Mouse (Mus musculus) liver, embryonic 14.5 days (tissue): ENCODE measurements around the gene Podxl. TPM values are rescaled to one million over a fixed set of nuclear protein-coding genes. Genes with fewer than 3 reads are reported as not detected.

Experiments used
- ATAC-seq: fragments of 200-750 bp; cut with Nextera tagmentation; 2 replicates; pipeline ENCODE4 v1.8.0; 2017; ENCODE audit warnings: moderate number of reproducible peaks, mild to moderate bottlenecking, moderate library complexity; ENCODE audit not compliant: insufficient read depth
- DNase-seq, 3 experiments: peaks; one replicate each; pipeline ENCODE4 v3.0.0-alpha.2; 2012 to 2013; ENCODE audit warnings: low read depth in 3 of 3, low spot score in 3 of 3
- H3K27ac ChIP-seq: fragments of 300-500 bp; sonication (generic); 2 replicates; pipeline ENCODE4 v1.5.1; 2014; ENCODE audit warnings: moderate library complexity, mild to moderate bottlenecking, control low read depth, inconsistent platforms
- H3K27me3 ChIP-seq: fragments of 300-500 bp; sonication (generic); 2 replicates; pipeline ENCODE4 v1.6.1; 2014; ENCODE audit warnings: mild to moderate bottlenecking, low read length, moderate library complexity; ENCODE audit not compliant: control insufficient read depth, insufficient read depth
- H3K36me3 ChIP-seq: fragments of 300-500 bp; sonication (generic); replicated peaks from 2 replicates; pipeline ENCODE4 v1.6.1; 2014; ENCODE audit warnings: low read depth; ENCODE audit not compliant: control insufficient read depth, insufficient read depth
- H3K4me1 ChIP-seq, 2 experiments: fragments of 200-500 bp in 1 of 2; fragments of 300-500 bp in 1 of 2; sonication (generic) in 1 of 2; replicated peaks; 2 replicates each; pipeline ENCODE4 v1.6.1; 2012 to 2014; ENCODE audit warnings: antibody characterized with exemption in 1 of 2, inconsistent platforms in 1 of 2, low read length in 1 of 2; ENCODE audit not compliant: control insufficient read depth in 2 of 2, insufficient read depth in 2 of 2
- H3K4me2 ChIP-seq: fragments of 300-500 bp; sonication (generic); 2 replicates; pipeline ENCODE4 v1.6.1; 2014; ENCODE audit warnings: low read depth, mild to moderate bottlenecking, control low read depth, moderate library complexity
- H3K4me3 ChIP-seq, 2 experiments: fragments of 200-500 bp in 1 of 2; fragments of 300-500 bp in 1 of 2; sonication (generic) in 1 of 2; 2 replicates each; pipeline ENCODE4 v1.5.1; 2012 to 2014; ENCODE audit warnings: low read depth in 2 of 2, low read length in 2 of 2, mild to moderate bottlenecking in 2 of 2, control low read depth in 1 of 2, inconsistent platforms in 1 of 2, moderate library complexity in 1 of 2; ENCODE audit not compliant: insufficient read depth in 1 of 2
- H3K9ac ChIP-seq: fragments of 300-500 bp; sonication (generic); replicated peaks from 2 replicates; pipeline ENCODE4 v1.6.1; 2014; ENCODE audit warnings: mild to moderate bottlenecking, control low read depth, moderate library complexity
- H3K9me3 ChIP-seq: fragments of 300-500 bp; sonication (generic); 2 replicates; pipeline ENCODE4 v1.6.1; 2016; ENCODE audit warnings: low read length, mixed read lengths; ENCODE audit not compliant: control insufficient read depth
- CTCF ChIP-seq: IDR thresholded peaks from 2 replicates; pipeline ENCODE4 v1.5.1; 2016; ENCODE audit warnings: antibody characterized with exemption, low read depth, control low read depth
- EP300 ChIP-seq: IDR thresholded peaks from 2 replicates; pipeline ENCODE4 v1.6.1; 2016; ENCODE audit warnings: antibody characterized with exemption, low read depth
- WGBS: fragments of 180-500 bp; shearing (Covaris S2); extraction: QIAGEN DNeasy Blood & Tissue Kit; methylation state at CpG from one replicate; pipeline ENCODE4 v1.1.7; 2014; ENCODE audit not compliant: insufficient replicate concordance; 5-methylcytosine and 5-hydroxymethylcytosine counted together
- polyA plus RNA-seq, 2 experiments: library from polyadenylated mRNA; depleted of rRNA in 1 of 2; stranded (reverse) in 1 of 2; unstranded in 1 of 2; fragments of >200 nt; fragmentation: Nextera tagmentation in 1 of 2; extraction: Ambion mirVana in 1 of 2; gene quantifications; 2 replicates each; pipeline versions ENCODE4 v1.2.1 to v1.2.3; 2012 to 2014

The Podxl gene
- polyA plus RNA-seq, 2 experiments: 5.0 to 8.2 TPM

DNA sequence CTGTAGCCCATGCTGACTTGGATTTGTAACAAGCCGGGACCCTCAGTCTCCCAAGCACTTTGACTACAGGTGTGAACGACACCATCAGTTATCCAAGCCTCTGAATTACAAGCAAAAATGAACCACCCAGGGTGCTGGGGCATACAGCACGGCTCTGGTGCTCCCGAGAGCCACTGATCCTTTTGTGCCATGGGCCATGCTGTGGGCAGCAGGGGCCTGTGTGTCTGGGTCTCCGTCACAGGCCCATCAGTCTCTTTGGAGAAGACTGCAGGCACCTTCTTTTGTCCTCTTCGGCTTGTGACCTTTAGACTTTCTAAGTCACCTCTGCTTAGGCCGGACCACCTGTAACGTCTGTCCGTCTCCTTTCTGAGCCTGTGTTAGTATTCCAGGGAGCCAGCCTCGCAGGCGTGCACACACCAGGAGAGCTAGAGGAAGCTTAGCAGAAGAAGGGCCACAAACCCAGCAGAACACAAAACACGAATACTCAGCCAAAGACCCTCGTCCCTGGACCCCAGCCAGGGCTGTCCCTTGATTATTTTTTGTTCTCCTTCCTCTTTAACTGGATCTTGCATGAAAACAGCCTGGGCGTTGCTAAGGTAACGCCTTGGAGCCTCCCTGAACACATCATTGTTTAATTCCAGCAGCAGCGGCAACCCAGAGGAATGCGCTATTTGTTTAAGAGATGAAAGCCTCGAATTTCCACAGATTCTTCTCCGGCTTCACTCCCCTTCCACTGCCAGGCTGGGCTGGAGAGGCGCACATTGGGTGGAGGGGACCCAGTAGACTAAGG lies 32.8 kb upstream of the Podxl start:
- Histone ChIP-seq H3K27ac (no peak overlapping the region), H3K27me3 (no peaks in the 10 kb centered on the region), H3K36me3 (no peaks in the 10 kb centered on the region), H3K4me2 (no peak overlapping the region), H3K9ac (no peak overlapping the region), H3K4me1 (peaks cover 37 to 42% of the 10 kb centered on the region in 2 experiments), H3K4me3 (no peak overlapping the region), H3K9me3 (no peaks in the 10 kb centered on the region)
- DNase-seq: no peak
- no peak for ATAC-seq
- 69% methylated on average over 20 of the region's 20 CpGs for WGBS
- no peak for TF ChIP-seq CTCF
- no peak for TF ChIP-seq EP300

DNA sequence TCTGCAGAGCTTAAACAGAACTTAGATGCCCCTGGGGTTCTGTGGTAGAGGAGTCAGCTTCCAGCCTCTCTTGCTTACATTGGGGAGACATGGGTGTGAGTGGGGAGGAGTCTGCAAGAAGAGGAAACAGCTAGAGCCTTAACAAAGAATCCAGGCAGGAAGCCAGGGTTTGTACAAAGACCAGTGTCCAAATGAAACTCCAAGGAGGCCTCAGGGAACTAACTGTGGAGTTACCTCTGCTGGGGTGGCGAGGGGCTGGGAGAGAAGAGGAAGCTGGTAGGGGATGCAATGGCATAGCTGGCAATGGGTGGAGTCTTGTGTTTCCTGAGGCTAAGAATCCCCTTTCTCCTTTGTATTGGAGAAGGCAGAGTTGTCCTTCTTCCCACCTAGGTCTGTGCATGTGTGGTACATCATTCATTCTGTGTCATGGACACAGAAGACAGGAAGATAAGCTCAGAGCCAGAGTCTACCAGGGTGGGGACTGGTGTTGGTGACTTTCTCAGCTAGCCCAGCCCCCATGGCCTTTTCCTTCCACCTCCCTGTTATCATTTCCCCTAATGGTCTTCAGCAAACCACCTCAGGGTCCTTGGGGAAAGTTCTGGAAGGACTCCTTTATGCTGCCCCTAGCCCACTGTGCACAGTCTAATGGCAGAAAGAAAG lies 28.9 kb upstream of the Podxl start:
- Histone ChIP-seq H3K9ac (peak overlapping the region; percentile 57), H3K27me3 (no peaks in the 10 kb centered on the region), H3K36me3 (no peaks in the 10 kb centered on the region), H3K4me3 (no peak overlapping the region), H3K27ac (peak overlapping the region; percentile 89), H3K4me1 (peaks cover 60 to 64% of the 10 kb centered on the region in 2 experiments), H3K9me3 (no peaks in the 10 kb centered on the region), H3K4me2 (peak overlapping the region; percentile 57)
- 20% methylated on average over 1 of the region's 1 CpGs for WGBS
- TF ChIP-seq EP300 (no peak), CTCF (no peak)
- ATAC-seq: peak; percentile 70
- DNase-seq: peak in 1 of 3 experiments; percentile 63

DNA sequence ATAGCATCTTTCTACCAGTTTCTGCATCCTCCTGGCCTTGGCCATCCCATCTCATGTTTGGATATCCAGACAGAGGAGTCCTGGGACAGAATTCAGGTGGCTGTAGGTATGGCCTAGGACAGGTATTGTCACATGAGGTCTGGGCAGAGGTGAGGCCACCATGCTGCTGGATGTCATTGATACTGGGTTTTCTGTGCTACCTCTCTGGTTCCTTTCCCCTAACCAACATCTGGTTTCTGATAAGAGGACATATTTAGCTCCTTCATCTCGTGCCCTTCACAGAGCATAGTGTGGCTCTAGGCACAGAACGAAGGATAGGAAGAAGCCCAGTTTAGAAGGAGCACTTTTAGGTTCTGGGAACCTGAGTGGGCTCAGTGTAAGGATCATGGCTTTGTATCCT lies 28.3 kb upstream of the Podxl start:
- TF ChIP-seq EP300 (peak; percentile 77), CTCF (no peak)
- ATAC-seq: peak; percentile 67

DNA sequence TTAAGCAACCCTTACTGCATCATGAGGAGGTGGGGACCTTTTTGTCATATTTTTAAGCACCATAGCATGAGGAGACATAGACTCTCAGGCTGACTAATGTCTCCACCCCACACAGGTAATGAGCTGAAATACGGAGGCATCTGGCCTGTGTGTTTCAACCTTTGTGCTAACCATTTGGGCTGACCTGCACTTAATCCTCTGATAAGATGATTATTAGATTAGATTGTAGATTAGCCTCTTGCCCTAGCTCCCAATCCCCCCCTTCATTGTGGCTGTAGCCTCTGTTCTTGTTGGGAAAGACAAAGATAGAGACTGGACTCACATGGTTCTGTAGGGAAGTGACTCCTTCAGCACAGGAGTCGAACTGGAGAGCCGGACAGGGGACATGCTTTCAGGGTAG lies 27.9 kb upstream of the Podxl start:
- WGBS: 59% methylated on average over 3 of the region's 3 CpGs
- Histone ChIP-seq H3K9ac (peak overlapping the region; percentile 27), H3K4me1 (peaks cover 67 to 70% of the 10 kb centered on the region in 2 experiments), H3K27me3 (no peaks in the 10 kb centered on the region), H3K27ac (peak overlapping the region; percentile 89), H3K4me2 (peak overlapping the region; percentile 57), H3K4me3 (no peak overlapping the region), H3K36me3 (no peaks in the 10 kb centered on the region), H3K9me3 (no peaks in the 10 kb centered on the region)
- DNase-seq (no peak), ATAC-seq (no peak)
- TF ChIP-seq EP300: no peak
- no peak for TF ChIP-seq CTCF

More for the DNA sequence above, 28.3 kb upstream of the Podxl start:
- Histone ChIP-seq H3K9ac (peak overlapping the region; percentile 57), H3K27me3 (no peaks in the 10 kb centered on the region), H3K9me3 (no peaks in the 10 kb centered on the region), H3K27ac (peak overlapping the region; percentile 89), H3K4me3 (no peak overlapping the region), H3K4me1 (peaks cover 65 to 66% of the 10 kb centered on the region in 2 experiments), H3K36me3 (no peaks in the 10 kb centered on the region), H3K4me2 (peak overlapping the region; percentile 57)
- WGBS: 6% methylated on average over 2 of the region's 2 CpGs
- DNase-seq: peak in 1 of 3 experiments; percentile 76

DNA sequence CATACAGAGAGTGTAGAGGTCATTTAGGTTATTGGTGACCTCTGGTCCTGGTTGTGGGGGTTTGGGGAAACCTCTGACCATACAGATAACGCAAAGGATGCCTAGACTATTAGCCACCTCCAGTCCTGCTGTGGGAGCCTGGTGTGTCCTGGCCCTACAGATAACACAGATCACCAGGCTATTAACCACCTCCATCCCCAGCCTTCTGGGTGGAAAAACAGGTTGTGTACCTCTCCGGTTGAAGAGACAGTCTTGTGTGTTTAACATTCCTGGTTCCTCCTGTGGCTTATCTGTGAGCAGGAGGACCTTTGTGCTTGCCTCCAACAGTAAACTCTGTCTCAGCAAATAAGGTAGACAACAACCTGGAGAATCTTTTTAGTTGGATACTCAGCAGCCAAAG lies 27.0 kb upstream of the Podxl start:
- no peak overlapping the region for H3K4me3 ChIP-seq
- peak overlapping the region; percentile 89 for H3K27ac ChIP-seq
- no peaks in the 10 kb centered on the region for H3K36me3 ChIP-seq
- DNase-seq (peak in 1 of 3 experiments; percentile 69), ATAC-seq (no peak)
- no peak for TF ChIP-seq CTCF
- no peak for TF ChIP-seq EP300
- no peaks in the 10 kb centered on the region for H3K27me3 ChIP-seq
- H3K9me3 ChIP-seq: no peaks in the 10 kb centered on the region
- peaks cover 76 to 80% of the 10 kb centered on the region in 2 experiments for H3K4me1 ChIP-seq
- peak overlapping the region; percentile 2; the same call in 1 of the 2 replicates for H3K9ac ChIP-seq
- peak overlapping the region; percentile 27 for H3K4me2 ChIP-seq
- WGBS: 9% methylated on average over 2 of the region's 2 CpGs
